Mouse (Mus musculus): ENCODE data around the gene Heatr4.
A peak's percentile ranks its signal among the peaks of the same experiment; 100 is the strongest.
"Not testable (repeated sequence)": the region's sequence is repeated elsewhere in the genome, so short reads cannot be mapped to it uniquely, and the experiment has no call there.

The Heatr4 gene

GRCm38 (mm10) chr12:83938592-83938991, 46.1 kb downstream of the Heatr4 start:
- not testable (repeated sequence) for DNase-seq (ENCODE audit: low read depth, low spot score)

GRCm38 (mm10) chr12:83937600-83937999, 47.1 kb downstream of the Heatr4 start:
- no peak for DNase-seq (ENCODE audit: low read depth, low spot score)

GRCm38 (mm10) chr12:83929186-83929804, 55.4 kb downstream of the Heatr4 start:
- DNase-seq (ENCODE audit: low read depth, low spot score) = no peak

- DNase-seq (ENCODE audit: low read depth, low spot score) = no peak
Observed at GRCm38 (mm10) chr12:83927747-83928146, 56.9 kb downstream of the Heatr4 start.

- DNase-seq (ENCODE audit: low read depth, low spot score) = no peak
Observed at GRCm38 (mm10) chr12:83926061-83926460, 58.6 kb downstream of the Heatr4 start.

GRCm38 (mm10) chr12:83925160-83925703, 59.4 kb downstream of the Heatr4 start:
- no peak for DNase-seq (ENCODE audit: low read depth, low spot score)

- no peak for DNase-seq (ENCODE audit: low read depth, low spot score)
Observed at GRCm38 (mm10) chr12:83924332-83924731, 60.3 kb downstream of the Heatr4 start.

GRCm38 (mm10) chr12:83923486-83923859, 61.2 kb downstream of the Heatr4 start:
- DNase-seq (ENCODE audit: low read depth, low spot score) = no peak

GRCm38 (mm10) chr12:83922724-83923485, 61.7 kb downstream of the Heatr4 start:
- DNase-seq (ENCODE audit: low read depth, low spot score) = no peak

- DNase-seq (ENCODE audit: low read depth, low spot score) = peak; percentile 97
Observed at GRCm38 (mm10) chr12:83921535-83922381, 62.9 kb downstream of the Heatr4 start, which contains the start of gene Numb. Gene Numb, minus strand, starts transcription at chr12:83921934.

GRCm38 (mm10) chr12:83920721-83921441, 63.8 kb downstream of the Heatr4 start:
- DNase-seq (ENCODE audit: low read depth, low spot score) = no peak

- no peak for DNase-seq (ENCODE audit: low read depth, low spot score)
Observed at GRCm38 (mm10) chr12:83916884-83917283, 67.8 kb downstream of the Heatr4 start.

- no peak for DNase-seq (ENCODE audit: low read depth, low spot score)
Observed at GRCm38 (mm10) chr12:83914797-83915196, 69.9 kb downstream of the Heatr4 start.

- DNase-seq (ENCODE audit: low read depth, low spot score) = no peak
Observed at GRCm38 (mm10) chr12:83914202-83914740, 70.4 kb downstream of the Heatr4 start.

GRCm38 (mm10) chr12:83910451-83910850, 74.2 kb downstream of the Heatr4 start:
- DNase-seq (ENCODE audit: low read depth, low spot score) = no peak

Data from embryo, embryonic 11.5 days (tissue).